Mouse (Mus musculus) liver, embryonic 12.5 days (tissue): ENCODE results near the gene Ctdspl2. TPM values are rescaled to one million over a fixed set of nuclear protein-coding genes. Genes with fewer than 3 reads are reported as not detected.

ENCODE experiments used
- microRNA-seq: library from miRNA; unstranded; fragments of <30 nt; microRNA quantifications from one replicate; pipeline ENCODE4, GENCODE M21; 2017
- polyA plus RNA-seq: library from polyadenylated mRNA; unstranded; fragments of >200 nt; fragmentation: Nextera tagmentation; extraction: Ambion mirVana; gene quantifications from 2 replicates; pipeline ENCODE4 v1.2.1, GENCODE M21; 2016

Ctdspl2 gene
- polyA plus RNA-seq, 1 experiment from 2014 or later = 26.7 TPM

Small RNA genes lying within 50 kb of the gene (microRNA-seq; reads per million reads assigned to microRNA genes)
- 1.1 reads per million for gene Gm47314

Other genes starting within 250 kb of the Ctdspl2 start
- gene Frmd5, start 148.9 kb upstream of the Ctdspl2 start, polyA plus RNA-seq = 0.25 and 0.29 TPM in 2 replicates
- gene Casc4, start 89.0 kb upstream of the Ctdspl2 start, polyA plus RNA-seq = 9.8 and 11.8 TPM in 2 replicates
- 0.05 and 0.10 TPM in 2 replicates for gene Mageb3, start 91 bp downstream of the Ctdspl2 start, polyA plus RNA-seq
- 16.4 and 17.0 TPM in 2 replicates for gene Eif3j1, start 72.5 kb downstream of the Ctdspl2 start, polyA plus RNA-seq
- gene Spg11, start 162.4 kb downstream of the Ctdspl2 start, polyA plus RNA-seq = 5.8 and 6.2 TPM in 2 replicates
- gene B2m, start 191.7 kb downstream of the Ctdspl2 start, polyA plus RNA-seq = 273 and 281 TPM in 2 replicates
- gene Trim69, start 204.7 kb downstream of the Ctdspl2 start, polyA plus RNA-seq = 0.07 TPM in 1 of 2 replicates, not detected in the other
- 0.05 TPM in 1 of 2 replicates, not detected in the other for gene Patl2, start 230.2 kb downstream of the Ctdspl2 start, polyA plus RNA-seq
- not detected in 2 replicates for gene Terb2, start 230.3 kb downstream of the Ctdspl2 start, polyA plus RNA-seq